Mouse (Mus musculus) hindlimb bud, embryonic 11.5 days (tissue): Measurements from ENCODE around the gene Tk1.
"Not testable (repeated sequence)": the region's sequence is repeated elsewhere in the genome, so short reads cannot be mapped to it uniquely, and the experiment has no call there.

Source experiments
- DNase-seq: peaks from one replicate; pipeline ENCODE4 v3.0.0-alpha.2; 2012; ENCODE audit warnings: low read depth, low spot score; ENCODE audit errors: extremely low spot score

The Tk1 gene

DNA sequence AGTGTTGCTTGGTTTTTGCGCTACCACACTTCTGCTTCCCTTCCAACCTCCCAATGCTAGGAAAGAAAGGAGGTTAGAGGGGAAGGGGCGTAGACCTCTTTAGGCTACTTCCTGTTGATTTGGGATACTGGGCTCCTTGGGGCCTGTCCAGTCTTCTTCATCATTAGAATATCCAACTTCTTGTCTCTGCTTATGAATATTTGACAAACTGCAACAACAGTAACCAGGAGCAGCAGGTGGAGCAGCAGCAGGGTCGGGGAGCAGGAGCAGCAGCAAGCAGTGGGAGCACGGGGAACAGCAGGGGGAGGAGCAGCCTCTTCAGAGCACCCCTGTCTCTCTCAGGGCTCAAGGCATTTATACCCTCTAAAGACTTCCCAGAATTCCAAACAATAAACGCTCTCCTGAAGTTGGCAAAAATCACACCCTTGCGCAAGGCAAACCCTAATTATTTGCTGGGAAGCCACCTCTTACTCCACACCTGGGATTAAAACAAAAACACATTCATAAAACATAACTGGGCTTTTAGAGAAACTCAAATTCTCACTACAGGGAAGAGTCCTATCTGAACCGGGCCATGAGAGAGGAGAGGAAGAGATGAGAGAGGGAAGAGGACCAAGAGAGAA is 21.8 kb upstream of the Tk1 start:
- DNase-seq = no peak

- DNase-seq = no peak
Measured at GRCm38 (mm10) chr11:117846640-117847039, 20.7 kb upstream of the Tk1 start.

- DNase-seq = no peak
Measured at GRCm38 (mm10) chr11:117845651-117846050, 19.8 kb upstream of the Tk1 start.

GRCm38 (mm10) chr11:117844997-117845396 is 19.1 kb upstream of the Tk1 start:
- no peak for DNase-seq

DNA sequence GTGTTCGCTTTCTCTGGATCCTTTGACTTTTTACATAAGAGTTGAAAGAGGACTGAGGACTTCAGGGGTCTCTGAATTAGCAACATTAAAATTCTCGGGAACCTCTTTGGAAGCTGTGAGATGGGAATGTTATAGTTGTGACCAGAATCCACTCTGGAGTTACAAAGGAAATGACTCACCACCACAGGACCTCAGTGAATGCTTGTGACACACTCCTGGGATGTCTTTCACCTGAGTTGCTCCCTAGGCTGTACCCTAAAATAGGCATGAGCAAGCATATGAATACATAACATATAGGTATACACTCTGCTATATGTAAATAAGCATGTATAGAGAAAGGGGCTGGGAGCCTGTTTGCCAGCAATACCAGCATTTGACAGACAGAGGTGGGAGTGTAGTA is 17.5 kb upstream of the Tk1 start:
- DNase-seq = no peak

- DNase-seq = no peak
Measured at GRCm38 (mm10) chr11:117840910-117841309, 15.0 kb upstream of the Tk1 start.

DNA sequence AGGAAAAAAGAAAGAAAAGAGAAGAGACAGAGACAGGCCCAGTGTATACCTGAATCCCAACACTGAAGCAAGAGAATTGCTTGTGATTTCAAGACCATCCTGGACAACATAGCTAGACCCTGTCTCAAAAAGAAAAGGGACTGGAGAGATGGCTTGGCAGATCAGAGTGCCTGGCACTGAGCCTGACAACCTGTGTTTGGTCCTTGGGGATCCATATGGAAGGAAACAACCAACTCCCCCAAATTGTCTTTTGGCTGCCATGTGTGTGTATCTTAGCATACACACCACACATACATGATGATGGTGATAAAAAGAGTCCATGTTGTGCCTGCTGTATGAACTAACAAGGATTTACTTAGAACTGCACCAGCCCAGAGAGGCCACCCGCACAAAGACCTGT is 13.1 kb upstream of the Tk1 start:
- no peak for DNase-seq

- DNase-seq = no peak
Measured at GRCm38 (mm10) chr11:117838572-117838971, 12.7 kb upstream of the Tk1 start.

DNA sequence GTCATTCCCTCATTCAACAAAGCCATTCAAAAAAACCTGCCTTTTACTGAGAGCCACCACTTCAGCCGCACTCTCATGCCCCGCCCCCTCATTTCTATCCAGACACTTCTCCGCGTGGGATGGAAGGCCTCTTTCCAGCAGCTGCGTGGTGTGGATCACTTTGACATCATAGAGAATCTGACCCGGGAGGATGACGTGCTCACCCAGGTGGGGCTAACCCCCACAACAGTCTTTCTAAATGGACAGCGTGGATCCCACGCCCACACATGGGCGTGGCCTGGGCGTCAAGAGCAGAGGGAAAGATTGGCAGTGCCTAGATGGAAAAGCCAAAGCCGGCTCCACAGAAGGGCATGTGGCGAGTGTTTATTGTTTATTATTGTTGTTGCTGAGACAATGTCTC is 10.4 kb upstream of the Tk1 start:
- DNase-seq = no peak

- DNase-seq = no peak
Measured at GRCm38 (mm10) chr11:117834086-117834485, 8.2 kb upstream of the Tk1 start.

DNA sequence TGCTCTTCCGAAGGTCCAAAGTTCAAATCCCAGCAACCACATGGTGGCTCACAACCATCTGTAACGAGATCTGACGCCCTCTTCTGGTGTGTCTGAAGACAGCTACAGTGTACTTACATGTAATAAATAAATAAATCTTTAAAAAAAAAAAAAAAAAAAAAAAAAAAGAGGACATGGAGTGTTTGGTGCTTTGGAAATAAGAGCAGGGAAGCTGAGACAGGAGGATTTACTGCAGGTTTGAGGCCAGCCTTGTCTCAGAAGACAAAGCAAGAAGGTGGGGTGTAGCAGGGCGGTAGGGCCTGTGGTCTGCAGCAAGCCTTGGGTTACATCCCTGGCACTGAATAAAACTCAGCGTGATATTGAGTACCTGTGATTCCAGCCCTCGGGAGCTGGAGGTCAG is 7.6 kb upstream of the Tk1 start:
- not testable (repeated sequence) for DNase-seq

DNA sequence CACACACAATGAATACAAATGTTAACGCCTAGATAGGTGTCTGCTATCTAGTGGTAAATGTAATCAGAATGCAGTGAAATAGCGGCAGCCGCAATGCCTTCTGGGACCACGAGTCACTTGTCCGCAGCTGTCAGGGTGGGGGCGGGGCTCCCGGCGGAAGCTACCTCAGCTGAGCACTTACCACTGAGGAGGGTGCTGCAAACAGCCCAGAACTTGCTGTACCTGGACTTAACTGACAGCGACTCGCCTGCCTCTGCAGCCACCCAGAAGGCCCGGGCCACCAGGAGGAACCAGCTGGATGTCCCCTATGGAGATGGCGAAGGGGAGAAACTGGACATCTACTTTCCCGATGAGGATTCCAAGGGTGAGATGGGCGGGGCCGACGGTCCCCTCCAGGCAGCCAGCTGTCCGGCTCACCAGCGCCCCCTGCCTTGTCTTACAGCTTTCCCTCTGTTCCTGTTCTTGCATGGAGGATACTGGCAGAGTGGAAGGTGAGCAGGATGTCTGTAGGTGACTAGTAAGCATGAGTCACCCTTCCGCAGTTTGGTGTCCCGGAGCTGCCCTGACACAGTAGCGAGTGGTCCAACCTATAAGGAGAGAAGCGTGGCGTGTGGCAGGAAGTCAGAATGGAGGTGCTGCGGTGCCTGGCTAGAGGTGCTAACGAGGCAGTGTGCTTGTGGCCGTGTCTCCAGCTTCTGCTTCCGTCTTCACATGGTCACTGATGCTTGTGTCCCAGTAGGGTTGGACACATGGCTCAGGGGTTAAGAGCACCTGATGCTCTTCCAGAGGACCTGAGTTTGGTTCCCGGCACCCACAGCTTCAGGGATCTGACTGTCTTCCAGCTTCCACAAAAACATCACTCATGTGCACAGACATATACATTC is 6.4 kb upstream of the Tk1 start:
- no peak for DNase-seq

DNA sequence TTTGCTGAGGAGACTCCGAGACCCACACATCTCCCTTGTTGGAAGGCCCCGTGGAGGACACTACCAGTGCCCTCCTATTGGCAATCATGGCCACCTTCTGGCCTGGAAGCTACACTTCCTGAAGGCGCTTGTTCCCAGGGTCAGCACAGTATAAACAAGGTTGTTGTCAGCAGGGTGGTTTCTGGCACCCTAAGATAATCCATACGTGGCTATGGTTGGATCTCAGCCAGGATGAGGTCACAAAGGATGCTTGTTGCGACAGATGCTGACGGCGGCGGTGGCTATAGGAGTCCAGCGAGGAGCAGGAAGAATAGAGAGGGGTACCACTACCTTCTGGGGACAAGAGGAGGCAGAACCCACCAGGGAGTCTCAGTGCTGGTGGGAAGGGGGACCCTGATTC is 4.5 kb upstream of the Tk1 start:
- no peak for DNase-seq

GRCm38 (mm10) chr11:117829671-117830215 is 3.9 kb upstream of the Tk1 start:
- DNase-seq = no peak

- DNase-seq = no peak
Measured at GRCm38 (mm10) chr11:117828888-117829604, 3.2 kb upstream of the Tk1 start.

DNA sequence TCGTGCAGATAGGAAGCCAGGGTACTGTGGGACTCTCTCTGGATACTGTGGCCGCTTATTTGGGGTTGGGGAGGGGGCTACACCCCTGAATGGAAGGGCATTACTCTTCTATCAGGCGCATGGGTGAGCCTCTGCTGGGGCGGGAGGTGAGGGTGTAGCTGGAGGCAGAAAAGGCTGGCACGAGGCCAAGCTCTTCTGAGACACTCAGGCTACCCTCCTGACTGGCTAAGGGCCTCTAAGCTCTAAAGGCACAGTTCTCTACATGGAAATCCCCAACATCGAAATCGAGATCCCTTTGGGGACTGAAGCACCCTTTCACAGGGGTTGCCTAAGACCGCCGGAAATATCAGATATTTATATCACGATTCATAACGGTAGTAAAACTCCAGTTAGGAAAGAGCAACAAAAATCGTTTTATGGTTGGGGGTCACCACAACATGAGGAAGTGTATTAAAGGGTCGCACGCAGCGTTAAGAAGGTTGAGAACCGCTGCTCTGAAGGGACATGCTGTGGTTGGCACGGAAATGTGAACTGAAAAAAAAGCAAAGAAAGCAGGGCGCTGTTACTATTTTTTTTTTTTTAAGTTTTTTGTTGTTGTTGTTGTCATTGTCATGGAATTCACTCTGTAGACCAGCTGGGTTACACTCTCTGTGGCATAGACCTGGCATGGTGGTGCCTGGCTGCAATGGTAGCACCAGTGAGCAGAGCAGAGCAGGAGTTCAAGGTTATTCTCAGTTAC is 2.4 kb upstream of the Tk1 start:
- no peak for DNase-seq

GRCm38 (mm10) chr11:117827386-117827785 is 1.5 kb upstream of the Tk1 start:
- DNase-seq = no peak

- DNase-seq = no peak
Measured at GRCm38 (mm10) chr11:117826916-117827315, 1.0 kb upstream of the Tk1 start.

DNA sequence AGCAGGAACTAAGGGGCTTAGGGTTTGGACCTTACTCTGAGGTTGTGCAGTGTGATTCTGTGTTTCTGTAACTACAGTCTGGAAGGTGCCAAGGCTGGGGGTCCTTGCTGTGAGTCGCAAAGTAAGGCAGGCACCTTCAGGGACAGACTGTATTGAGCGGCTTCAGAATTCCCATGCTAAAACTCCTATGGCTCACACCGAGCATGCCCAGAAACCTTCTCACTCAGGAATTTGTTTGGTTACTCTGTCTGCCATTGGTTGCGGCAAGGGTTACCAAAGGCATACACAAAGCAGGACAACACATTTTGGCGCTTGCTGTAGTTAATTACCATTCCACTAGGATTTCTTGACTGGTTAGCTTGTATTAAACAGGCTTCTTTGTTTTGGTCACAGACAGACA is 272 bp upstream of the Tk1 start:
- DNase-seq = no peak

- DNase-seq = no peak
Measured at GRCm38 (mm10) chr11:117824060-117824969, 1.6 kb downstream of the Tk1 start.
